Mouse (Mus musculus): Measurements from ENCODE around the gene Arid3a.
A peak's percentile ranks its signal among the peaks of the same experiment; 100 is the strongest.

The Arid3a gene

DNA sequence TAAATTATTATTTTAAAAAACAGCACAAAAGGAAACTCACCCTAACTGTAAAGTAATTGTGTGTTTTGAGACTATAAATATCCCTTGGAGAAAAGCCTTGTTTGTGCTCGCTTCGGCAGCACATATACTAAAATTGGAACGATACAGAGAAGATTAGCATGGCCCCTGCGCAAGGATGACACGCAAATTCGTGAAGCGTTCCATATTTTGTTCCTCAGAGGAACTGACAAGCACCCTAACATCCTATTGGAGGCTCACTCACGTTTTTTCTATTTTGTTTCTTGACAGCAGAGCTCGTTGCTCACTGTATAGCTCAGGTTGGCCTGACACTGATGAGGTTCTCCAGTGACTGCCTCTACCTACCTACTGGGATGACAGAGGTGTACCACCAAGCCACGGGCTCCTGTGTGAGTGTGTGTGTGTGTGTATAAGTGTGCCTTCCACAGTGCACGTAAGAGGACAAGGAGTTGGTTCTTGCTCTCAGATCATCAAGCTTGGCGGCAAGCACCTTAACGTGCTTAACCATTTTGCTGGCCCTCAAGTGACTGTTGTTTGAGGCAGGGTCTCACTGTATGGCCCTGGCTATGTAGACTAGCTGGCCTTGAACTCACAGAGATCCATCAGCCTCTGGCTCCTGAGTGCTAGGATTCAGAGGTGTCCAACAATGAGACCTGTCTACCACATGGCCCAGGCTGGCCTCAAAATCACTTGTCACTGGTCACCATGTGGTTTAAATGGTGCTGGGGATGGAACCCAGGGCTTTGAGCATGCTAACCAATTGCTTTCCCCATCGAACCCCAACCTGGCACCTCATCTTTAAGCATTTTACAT is 17.5 kb upstream of the Arid3a start:
- DNase-seq: peak; percentile 61

DNA sequence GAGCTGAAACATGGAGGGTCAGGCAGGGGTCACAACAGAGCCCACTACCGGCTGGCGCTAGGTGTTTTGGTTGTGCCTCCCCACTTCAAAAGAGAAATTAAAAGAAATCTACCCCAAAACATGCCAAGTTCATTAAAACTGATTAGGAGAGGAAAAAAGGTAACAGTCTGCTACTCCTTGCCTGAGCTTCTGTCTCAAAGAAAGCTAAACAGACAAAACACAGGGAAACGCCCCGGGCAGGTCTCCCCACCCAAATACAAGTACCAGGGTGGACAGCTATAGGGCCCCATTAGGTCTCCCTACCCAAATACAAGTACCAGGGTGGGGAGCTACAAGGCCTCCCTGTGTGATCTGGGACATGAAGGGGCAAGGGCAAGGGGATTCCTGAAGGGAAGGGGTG is 16.3 kb upstream of the Arid3a start, which contains the start of gene Gm26602:
Gene Gm26602 (plus strand): TSS at position 301 of the 400 bp plus-strand sequence.
- no peak for DNase-seq

DNA sequence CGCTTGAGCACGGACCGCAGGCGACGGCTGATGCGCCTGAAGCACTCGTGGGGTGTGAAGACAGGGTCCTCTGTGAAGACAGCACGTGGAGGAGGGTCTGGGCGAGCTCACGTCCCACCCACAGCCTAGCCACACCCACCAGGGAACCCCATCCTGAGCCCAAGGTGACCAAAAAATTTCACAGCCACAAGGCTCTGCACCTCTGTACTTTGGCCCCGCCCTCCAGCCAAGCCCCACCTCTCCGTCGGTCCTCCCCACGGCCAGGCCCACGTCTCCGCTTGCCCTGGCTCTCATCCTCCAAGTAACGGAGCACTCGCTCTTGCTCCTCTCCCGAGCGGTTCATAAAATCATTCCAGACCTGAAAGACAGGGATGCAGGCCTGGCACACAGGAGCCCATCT is 14.4 kb upstream of the Arid3a start:
- no peak for DNase-seq

DNA sequence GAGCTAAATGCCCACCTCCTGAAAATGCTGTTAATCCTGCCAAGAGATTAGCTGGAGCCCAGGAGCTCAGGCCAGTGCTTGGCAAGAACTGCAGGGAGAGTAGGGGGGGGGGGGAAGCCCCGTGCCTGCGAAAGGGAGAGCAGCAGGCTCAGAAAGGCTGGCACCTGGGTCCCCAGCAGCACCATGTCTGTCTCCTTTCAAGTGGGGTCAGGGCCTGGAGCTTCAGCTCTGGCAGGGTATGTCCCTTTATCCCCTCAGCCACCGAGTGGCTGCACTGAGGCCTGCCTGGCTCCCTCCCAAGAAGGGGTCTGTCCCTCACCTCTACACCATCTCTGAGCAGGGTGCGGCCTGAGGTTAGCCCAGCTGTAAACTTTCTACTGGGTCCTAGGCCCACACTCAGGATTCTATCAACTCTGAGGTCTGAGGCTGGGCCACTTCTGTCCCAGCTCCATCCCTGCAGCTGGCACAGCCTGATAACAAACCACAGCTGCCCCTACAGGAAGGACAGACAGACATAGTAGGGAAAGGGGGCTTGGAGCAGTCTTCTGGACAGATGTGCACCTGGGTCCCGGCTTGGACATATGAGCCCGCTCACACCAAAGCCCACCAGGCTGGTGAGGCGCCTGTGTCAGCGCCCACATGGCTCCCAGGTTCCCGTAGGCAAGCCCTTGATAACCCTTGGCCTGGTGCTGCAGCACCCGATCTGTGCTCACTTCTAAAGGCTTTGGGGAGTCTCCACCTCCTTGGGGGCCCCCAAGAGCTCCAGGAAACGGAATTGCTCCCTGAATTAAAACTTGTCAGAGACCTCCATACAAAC is 12.5 kb upstream of the Arid3a start:
- no peak for DNase-seq

DNA sequence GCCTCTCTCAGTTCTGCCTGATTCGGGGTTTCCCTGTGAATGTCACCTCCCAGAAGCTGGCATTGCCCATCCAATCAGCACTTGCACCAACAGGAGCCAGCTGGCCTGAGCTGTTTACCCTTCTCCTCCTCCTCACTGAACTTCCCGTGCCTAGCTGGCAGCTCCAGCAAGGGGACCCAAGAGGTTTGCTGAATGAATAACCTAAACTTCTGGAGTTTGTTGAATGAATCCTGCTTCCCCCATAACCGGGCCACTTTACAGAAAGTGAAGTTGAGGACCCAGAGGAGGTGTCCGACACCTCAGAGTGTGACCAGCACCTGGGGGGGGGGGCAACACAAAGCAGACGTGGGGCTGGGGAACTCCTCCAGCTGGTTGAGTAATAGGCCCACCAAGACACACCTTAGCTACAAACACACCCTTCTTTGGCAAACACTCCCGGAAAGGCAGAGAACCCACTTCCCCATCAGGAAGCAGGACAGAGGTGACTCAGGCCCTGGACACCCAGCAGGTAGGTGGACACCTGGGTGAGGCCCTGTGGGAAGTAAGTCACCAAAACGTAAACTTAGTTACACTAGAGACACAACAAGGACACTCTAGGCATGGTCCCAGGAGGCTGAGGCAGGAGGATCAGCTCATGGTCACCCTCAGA is 11.8 kb upstream of the Arid3a start:
- no peak for DNase-seq

DNA sequence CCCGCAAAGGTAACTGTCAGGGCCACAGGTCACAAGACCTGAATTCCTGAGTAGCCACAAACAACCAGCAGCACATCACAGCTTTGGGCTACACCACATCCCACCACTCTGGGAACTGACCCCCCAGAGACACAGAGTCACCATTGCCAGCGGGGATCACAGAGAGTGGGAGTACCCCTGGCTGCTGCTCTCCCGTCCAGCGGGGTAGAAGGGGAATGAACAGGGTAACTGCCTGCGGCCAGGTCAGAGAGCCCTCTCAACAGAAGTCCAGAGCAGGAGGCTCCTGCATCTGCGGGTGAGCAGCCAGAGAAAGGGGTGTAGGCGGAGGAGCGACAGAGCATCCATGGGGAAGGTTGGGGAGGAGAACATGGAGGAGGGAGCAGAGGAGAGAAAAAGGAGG is 10.8 kb upstream of the Arid3a start:
- peak; percentile 66 for DNase-seq

DNA sequence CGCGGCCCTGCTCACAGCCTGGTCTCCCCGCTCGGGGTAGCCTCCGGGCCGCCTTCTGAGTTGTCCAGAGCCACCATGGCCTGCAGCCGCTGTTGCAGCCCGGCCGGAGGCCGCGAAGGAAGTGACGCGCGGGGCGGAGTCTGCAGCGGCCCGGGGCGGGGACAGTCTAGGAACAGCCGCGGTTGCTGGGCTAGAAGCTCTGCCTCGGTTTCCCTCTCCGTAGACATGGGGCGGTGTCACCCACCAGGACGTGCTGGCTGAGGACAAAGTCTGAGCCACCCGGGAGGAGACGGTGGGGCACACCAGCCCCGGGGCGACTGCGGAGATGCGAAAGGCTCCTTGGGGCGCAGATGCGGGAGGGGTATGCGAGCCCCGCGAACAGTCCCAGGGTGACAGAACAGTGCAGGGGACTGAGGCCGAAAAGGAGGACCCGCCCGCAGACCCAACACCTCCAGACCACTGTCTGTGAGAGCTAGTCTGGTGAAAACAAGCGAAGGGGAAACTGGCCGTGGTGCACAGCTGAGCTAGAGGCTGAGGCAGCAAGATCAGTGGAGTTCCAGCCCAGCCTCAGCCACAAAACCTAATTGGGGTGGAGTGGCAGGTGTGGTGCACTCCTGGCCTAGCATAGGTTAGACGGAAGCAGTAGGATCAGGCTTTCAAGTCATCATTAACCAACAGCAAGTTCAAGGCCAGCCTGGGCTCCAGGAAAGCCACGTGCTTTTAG is 9.9 kb upstream of the Arid3a start, which contains the start of gene Kiss1r:
Gene Kiss1r (plus strand): TSS at position 164 of the 724 bp plus-strand sequence.
- peak; percentile 87 for DNase-seq

DNA sequence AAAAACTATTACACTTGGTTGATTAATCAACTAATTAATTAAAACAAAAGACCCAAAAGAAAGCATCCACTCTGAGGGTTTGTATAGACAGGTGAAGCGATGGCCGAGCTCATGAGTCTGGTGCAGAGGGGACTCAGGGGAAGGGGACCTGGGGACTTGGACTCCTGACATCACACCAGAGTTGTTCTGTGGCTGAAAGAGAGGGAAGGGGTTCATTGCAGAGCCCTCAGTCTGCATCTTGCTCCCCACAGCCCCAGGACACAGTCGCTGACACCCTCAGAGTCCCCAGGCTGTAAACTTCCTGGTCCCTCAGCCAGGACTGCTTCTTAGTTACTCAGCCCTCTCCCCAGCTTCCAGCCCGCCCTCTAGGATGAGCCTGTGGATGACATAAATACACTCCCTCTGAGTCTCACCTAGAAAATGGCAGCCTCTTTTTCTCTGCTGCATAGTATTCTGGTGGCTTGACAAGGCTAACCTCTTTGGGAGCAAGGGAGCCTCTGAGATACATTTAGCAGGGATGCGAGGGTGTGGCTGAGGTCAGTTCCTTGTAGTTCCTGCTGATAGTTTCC is 9.2 kb upstream of the Arid3a start:
- no peak for DNase-seq

DNA sequence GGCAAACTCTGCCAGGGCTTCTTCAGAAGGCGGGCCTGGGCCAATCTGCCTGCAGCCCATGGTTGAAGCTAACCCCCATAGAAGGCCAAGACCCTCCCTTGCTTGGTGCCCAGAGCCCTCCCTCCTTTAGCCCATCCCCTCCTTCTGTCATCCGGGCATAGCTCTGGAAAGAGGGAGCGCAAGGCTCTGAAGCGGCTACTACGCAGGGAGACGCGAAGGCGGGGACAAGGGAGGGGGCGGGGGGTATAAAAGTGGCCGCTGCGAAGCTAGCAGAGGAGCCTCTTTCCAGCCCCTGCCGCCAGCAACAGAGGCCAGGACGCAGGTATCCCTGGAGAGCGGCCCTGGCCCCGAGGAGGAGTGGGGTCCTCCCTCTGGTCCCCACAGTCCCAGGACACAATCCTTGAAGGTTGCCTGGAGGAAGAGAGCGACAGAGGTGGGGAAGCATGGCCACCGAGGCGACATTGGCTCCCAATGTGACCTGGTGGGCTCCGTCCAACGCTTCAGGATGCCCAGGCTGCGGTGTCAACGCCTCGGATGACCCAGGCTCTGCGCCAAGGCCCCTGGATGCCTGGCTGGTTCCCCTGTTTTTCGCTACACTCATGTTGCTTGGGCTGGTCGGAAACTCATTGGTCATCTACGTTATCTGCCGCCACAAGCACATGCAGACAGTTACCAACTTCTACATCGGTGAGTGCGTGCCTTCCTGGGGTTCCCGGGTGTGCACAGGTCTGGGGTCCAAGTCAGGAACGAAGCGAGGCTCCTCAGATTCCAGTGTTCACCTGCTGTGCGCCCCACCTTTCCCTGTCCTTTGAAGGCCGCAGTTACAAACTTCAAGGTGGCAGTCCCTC is 8.4 kb upstream of the Arid3a start:
- no peak for DNase-seq

DNA sequence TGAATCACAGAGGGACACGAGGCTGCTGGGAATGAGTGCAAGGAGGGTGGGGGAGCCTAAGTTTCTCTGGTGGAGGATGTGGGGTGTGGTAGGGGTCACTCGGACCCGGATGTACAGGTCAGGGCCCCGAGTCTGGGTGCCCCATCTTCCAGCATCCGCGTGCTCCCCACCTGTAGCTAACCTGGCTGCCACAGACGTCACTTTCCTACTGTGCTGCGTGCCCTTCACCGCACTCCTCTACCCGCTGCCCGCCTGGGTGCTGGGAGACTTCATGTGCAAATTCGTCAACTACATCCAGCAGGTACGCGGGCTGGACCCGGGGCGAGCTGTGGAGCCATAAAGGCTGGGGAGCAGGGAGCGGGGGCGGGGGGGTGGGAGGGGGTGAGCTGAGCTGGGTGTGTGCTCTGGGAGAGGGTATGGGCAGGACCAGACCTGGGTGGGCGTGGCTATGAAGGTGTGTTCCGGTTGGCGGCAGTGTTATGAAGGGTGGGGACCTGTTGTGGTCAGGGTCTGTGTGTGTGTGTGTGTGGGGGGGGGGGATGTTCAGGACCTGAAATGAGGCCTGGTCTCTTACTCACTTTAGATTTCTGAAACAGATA is 7.5 kb upstream of the Arid3a start:
- no peak for DNase-seq

DNA sequence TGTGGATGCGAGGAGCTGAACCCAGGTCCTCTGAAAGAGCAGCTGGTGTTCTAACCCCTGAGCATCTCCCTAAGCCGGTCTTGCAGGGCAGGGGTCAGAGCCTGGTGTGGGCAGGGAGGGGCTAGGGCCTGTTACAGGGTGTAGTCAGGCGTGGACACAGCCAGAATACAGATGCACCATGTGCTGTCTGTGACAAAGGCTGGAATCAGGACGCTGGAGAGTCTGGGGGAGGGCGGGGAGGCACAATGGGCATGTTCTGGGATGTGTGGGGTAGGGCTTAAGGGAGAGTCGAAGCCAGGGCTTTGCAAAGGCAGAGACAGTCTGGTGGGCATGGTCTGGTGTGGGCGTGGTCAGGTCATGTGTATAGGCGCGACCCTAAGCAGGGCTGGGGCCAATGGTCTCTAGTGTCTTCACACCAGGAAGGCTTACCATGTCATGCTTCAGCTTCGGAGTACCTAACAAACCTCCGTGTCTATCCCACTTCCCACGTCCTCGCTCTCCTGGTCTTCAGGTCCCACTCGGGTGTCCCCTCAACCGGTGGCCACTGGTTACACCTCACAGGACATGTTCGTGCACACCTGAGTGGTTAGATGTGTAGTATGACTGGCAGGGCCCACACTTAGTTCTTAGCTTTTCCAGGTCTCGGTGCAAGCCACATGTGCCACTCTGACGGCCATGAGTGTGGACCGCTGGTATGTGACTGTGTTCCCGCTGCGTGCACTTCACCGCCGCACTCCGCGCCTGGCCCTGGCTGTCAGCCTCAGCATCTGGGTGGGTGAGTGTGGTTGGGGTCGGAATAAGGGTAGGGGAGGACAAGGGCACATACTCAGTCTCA is 6.6 kb upstream of the Arid3a start:
- no peak for DNase-seq

DNA sequence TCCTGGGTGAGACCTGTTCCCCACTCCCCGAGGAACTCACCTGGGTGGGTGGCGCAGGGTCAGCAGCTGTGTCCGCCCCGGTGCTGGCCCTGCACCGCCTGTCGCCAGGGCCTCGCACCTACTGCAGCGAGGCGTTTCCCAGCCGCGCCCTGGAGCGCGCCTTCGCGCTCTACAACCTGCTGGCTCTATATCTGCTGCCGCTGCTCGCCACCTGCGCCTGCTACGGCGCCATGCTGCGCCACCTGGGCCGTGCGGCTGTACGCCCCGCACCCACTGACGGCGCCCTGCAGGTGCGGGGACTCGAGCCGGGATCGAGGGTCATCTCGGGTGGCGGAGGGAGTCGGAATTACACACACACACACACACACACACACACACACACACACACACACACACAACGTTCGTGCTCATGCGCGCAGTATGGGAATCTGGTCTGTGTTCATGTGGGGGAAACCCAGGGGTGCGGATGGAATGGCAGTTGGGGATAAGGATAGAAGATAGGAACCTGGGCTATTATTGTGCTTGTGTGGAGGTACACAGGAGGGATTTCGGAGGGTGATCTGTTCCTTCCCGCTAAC is 5.8 kb upstream of the Arid3a start, which contains the start of gene R3hdm4:
Gene R3hdm4 (minus strand): TSS at position 251 of the 578 bp plus-strand sequence.
- no peak for DNase-seq

DNA sequence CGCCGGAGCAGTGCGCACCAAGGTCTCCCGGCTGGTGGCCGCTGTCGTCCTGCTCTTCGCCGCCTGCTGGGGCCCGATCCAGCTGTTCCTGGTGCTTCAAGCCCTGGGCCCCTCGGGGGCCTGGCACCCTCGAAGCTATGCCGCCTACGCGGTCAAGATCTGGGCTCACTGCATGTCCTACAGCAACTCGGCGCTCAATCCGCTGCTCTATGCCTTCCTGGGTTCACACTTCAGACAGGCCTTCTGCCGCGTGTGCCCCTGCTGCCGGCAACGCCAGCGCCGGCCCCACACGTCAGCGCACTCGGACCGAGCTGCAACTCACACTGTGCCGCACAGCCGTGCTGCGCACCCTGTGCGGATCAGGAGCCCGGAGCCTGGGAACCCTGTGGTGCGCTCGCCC is 5.3 kb upstream of the Arid3a start:
- DNase-seq: no peak

DNA sequence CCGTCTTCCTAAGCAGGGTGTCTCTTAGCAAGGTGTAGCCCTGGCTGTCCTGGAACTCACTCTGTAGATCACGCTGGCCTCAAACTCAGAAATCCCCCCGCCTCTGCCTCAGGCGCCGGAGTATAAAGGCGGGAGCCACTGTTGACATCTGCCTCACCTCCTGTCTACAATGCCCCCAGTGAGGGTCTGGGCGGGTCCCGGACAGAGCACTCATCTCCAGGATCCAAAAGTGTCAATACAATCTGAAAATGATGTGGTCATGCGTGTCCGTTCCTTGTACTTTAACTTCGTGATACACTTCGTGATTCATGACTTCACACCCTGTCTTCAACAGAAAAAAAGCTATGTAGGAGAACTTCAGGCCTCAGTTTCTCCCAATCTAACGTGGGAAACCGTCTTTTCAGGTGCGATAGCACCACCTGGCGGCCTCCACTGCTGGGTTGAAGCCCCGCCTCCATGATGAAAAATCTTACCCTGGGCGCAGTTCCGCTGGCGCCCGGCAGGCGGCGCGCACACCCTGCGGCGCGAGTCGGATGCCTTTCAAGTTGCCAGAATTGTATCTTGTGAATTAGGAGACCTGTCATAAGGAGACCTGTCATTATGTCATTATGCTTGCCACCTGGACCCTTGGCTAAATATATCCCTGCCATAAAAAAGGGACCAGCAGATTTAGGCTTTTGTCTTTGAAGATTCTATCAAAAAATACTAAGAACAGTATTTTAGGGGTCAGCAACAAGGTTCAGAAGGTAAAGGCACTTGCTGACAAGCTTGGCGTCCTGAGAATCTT is 1.7 kb upstream of the Arid3a start:
- DNase-seq: peak; percentile 91

DNA sequence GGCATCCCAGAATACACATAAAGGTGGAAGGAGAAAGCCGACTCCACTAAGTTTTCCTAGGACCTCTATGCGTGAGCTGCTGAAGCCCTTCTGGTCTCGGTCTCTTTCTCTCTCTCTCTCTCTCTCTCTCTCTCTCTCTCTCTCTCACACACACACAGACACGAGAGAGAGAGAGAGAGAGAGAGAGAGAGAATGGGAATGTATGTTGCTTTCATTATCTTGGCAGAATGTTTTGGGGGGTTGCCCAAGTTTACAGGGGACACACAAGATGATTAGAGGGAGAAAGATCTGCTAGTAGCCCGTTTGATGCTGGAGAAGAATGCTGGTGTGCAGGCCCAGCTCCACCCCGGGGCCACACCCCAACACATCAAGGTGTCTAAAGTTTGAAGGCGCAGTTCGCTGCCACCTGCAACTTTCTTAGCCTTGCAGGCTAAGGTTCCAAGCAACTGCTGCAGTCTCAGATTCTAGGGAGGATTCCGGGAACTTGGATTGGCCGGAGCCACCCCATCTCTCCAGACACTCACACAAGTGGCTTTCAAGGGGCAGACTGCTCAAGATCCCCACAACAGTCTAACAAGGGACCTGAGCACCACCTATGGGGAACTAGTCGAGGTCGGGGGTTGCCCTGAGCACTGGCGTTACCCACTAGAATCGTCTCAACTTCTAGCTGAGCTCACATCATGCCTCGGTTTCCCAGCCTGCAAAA is 905 bp upstream of the Arid3a start:
- no peak for DNase-seq

DNA sequence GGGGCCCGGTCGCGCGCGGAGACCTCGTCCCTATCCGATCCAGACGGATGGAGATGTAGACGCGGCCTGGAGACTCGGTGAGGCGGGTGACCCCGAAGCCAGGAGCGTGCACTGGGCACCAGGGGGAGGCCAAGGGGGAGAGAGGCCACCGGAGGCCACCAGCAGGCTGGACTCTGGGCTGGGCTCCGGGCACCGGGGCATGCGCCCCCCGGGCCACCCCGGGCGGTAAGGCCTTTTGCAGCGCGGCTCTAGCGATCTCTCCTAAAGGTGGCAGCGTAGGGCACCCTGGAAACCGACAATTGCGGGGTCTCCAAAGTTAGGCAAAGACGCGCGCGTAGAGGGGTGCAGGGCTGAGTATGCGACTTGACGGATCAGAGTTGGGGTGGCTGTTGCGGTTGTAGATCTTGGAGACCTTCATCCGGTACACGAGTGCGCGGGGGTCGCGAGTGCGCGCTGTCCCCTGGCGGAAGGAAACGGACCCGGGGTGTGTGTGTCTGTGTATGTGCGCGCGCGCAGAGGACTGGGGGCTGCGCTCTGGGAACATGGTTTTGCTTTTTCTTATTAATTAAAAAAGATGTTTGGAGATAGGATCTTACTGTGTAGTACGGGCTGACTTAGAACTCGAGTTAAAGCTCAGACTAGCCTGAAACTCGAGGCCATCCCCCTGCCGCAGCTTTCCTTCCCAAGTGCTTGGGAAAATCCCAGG is 634 bp downstream of the Arid3a start:
- DNase-seq: peak; percentile 57

DNA sequence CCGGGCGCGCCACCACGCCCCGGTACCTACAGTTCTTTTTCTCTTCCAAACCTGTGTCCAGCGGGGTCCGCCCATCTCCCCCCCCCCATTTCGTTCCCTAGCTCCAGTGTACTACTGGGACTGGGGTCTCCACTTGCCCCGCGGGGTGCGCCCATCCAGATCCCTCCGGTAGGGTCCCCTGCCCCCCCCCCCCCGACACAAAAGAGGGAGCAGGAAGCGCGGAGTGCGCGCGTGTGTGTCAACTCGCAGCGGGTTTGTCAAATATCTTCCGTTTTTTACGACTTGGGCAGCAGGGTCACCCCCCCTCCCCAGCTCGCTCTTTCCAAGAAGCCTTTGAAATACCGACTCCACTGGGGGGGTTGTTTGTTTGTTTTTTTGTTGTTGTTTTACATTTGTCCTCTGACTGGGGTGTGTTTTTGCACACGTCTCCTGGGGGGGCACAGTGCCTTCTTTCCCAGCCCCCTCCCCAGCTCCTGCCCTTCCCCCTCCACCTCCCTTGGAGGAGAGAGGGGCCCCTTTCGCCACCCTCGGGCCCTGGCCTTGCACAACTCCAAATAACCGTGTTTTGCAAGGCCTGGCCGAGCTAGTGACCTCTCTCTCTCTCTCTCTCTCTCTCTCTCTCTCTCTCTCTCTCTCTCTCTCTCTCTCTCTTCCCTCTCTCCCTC is 1.3 kb downstream of the Arid3a start:
- no peak for DNase-seq

Data from right cerebral cortex, adult 18-20 months (tissue).